Mouse (Mus musculus): ENCODE results near the gene Gpc6. TPM values are rescaled to one million over a fixed set of nuclear protein-coding genes. Genes with fewer than 3 reads are reported as not detected.

The Gpc6 gene
- polyA plus RNA-seq (2011; ENCODE audit: insufficient read length, low read depth, missing spikeins) = 47.7 and 61.9 TPM in 2 replicates

DNA sequence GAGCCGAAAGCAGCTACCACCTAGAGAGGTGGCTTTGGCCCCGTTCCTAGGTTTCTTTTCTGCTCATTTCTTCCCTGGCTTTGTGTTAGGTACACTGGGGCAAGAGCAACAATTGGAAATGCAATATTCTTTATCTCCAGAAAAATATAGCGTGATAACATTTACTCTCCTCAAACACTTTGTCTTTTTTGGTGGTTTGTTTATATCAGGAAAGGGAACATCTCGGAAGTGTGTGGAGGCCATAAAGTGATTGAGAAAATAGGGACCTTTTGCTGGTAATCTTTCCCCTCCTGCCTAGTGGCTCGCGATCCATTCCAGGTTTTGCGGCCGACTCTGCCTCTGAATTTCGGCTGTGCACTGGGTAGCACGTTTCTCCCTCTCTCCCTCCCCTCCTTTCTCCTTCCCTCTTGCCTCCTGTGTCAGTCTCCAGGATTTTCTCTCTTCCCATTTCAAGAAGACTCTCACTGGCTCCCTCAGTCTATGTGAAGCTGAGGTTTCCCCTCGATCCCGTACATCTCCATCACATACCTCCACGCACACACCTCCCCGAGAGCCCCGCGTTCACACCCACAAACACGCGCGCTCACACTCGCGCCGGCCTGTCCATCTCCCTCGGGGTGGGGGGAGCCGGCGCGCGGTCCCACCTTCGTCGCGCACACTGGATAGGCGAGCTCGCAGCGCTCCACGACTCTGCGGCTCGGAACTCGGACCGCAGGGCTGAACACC, at the start of gene Gpc6:
Gene Gpc6, plus strand, starts transcription at position 440 of the 726 bp plus-strand sequence.
- Histone ChIP-seq H3K4me3 (ENCODE audit: insufficient read depth, low read length) (peak within 1 kb of the TSS; percentile 53), H3K27ac (ENCODE audit: insufficient read depth, low read length) (peak within 1 kb of the TSS; percentile 86), H3K4me1 (ENCODE audit: control insufficient read depth, insufficient read depth, low read length) (peaks cover 6% of the 10 kb centered on the region)
- TF ChIP-seq POLR2A (IDR thresholded peaks at IDR 0.05; ENCODE audit: low read depth, low read length) (peak; percentile 58; the same call in 1 of the 2 replicates), CTCF (IDR thresholded peaks at IDR 0.05; ENCODE audit: borderline replicate concordance, insufficient read depth, low read length) (no peak)

GRCm38 (mm10) chr14:116882480-116883044, 42.6 kb upstream of the Gpc6 start:
- TF ChIP-seq POLR2A (IDR thresholded peaks at IDR 0.05; ENCODE audit: low read depth, low read length) (no peak), CTCF (IDR thresholded peaks at IDR 0.05; ENCODE audit: borderline replicate concordance, insufficient read depth, low read length) (no peak)
- Histone ChIP-seq H3K4me3 (ENCODE audit: insufficient read depth, low read length) (no peak overlapping the region), H3K27ac (ENCODE audit: insufficient read depth, low read length) (no peak overlapping the region), H3K4me1 (ENCODE audit: control insufficient read depth, insufficient read depth, low read length) (no peaks in the 10 kb centered on the region)

DNA sequence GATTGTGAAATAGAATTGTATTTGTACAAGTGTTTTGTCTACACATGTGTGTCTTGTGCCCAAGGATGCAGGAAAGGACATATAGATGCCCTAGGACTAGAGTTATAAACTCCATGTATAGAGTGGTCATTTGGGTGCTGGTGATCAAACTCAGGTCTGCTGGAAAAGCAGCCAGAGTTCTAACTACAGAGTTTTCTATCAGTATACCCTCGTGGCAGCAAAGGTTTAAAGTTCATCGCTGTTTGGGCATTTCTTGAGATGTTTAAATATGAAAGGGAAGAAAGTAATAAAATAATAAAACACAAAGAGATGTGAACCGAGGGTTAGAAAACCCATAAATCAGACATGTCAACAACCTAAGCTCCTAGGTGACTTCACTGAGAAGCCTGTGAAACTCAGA, 30.8 kb upstream of the Gpc6 start:
- H3K27ac ChIP-seq (ENCODE audit: insufficient read depth, low read length) = no peak overlapping the region
- H3K4me3 ChIP-seq (ENCODE audit: insufficient read depth, low read length) = no peak overlapping the region
- no peaks in the 10 kb centered on the region for H3K4me1 ChIP-seq (ENCODE audit: control insufficient read depth, insufficient read depth, low read length)
- TF ChIP-seq CTCF (IDR thresholded peaks at IDR 0.05; ENCODE audit: borderline replicate concordance, insufficient read depth, low read length) (no peak), POLR2A (IDR thresholded peaks at IDR 0.05; ENCODE audit: low read depth, low read length) (no peak)

DNA sequence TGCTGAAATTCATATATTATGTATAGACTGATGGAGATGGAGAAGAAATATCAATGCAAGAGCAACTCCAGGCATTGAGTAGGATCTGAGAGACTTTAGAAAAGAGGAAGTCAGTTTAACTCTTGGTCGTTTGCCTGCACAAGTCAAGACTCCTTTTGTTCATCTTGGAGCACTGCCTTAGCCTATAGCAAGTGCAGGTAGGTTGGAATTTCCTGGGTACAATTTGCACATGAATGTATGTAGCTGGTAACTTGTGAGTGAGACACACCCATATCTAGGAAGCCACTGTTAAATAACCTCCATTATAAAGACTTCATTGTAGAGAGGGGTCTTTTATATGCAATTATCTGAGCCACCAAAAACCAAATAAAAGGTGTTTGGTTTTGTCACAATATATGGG, 27.1 kb upstream of the Gpc6 start:
- TF ChIP-seq CTCF (IDR thresholded peaks at IDR 0.05; ENCODE audit: borderline replicate concordance, insufficient read depth, low read length) = no peak
- TF ChIP-seq POLR2A (IDR thresholded peaks at IDR 0.05; ENCODE audit: low read depth, low read length) = no peak
- H3K27ac ChIP-seq (ENCODE audit: insufficient read depth, low read length) = no peak overlapping the region
- no peaks in the 10 kb centered on the region for H3K4me1 ChIP-seq (ENCODE audit: control insufficient read depth, insufficient read depth, low read length)
- no peak overlapping the region for H3K4me3 ChIP-seq (ENCODE audit: insufficient read depth, low read length)

DNA sequence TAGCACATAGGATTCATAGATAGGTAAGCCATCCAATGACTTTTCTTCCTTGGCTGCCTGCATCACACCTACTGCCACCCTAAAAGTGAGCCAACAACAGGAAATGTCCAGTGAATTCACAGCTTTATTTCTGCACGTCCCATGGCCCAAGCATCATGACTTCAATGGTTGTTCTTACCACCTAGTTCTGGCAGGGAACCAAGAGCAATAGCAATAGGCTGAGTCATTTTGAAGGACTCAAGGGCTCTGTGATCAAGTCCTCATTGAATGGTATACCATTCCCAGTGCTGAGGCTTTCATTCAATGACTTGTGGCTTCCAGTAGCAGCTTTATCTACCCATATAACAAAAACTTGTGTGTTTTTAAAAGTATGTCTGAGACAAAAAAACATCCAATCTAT, 13.3 kb upstream of the Gpc6 start:
- Histone ChIP-seq H3K4me3 (ENCODE audit: insufficient read depth, low read length) (no peak overlapping the region), H3K27ac (ENCODE audit: insufficient read depth, low read length) (no peak overlapping the region), H3K4me1 (ENCODE audit: control insufficient read depth, insufficient read depth, low read length) (peaks cover 3% of the 10 kb centered on the region)
- no peak for TF ChIP-seq POLR2A (IDR thresholded peaks at IDR 0.05; ENCODE audit: low read depth, low read length)
- no peak for TF ChIP-seq CTCF (IDR thresholded peaks at IDR 0.05; ENCODE audit: borderline replicate concordance, insufficient read depth, low read length)

GRCm38 (mm10) chr14:116916874-116917273, 8.2 kb upstream of the Gpc6 start:
- H3K4me1 ChIP-seq (ENCODE audit: control insufficient read depth, insufficient read depth, low read length) = peaks cover 3% of the 10 kb centered on the region
- H3K27ac ChIP-seq (ENCODE audit: insufficient read depth, low read length) = peak overlapping the region; percentile 86
- H3K4me3 ChIP-seq (ENCODE audit: insufficient read depth, low read length) = no peak overlapping the region
- no peak for TF ChIP-seq CTCF (IDR thresholded peaks at IDR 0.05; ENCODE audit: borderline replicate concordance, insufficient read depth, low read length)
- TF ChIP-seq POLR2A (IDR thresholded peaks at IDR 0.05; ENCODE audit: low read depth, low read length) = no peak

GRCm38 (mm10) chr14:116924266-116924665, 849 bp upstream of the Gpc6 start:
- Histone ChIP-seq H3K4me1 (ENCODE audit: control insufficient read depth, insufficient read depth, low read length) (peaks cover 6% of the 10 kb centered on the region), H3K4me3 (ENCODE audit: insufficient read depth, low read length) (no peak overlapping the region), H3K27ac (ENCODE audit: insufficient read depth, low read length) (no peak overlapping the region)
- TF ChIP-seq CTCF (IDR thresholded peaks at IDR 0.05; ENCODE audit: borderline replicate concordance, insufficient read depth, low read length) = no peak
- TF ChIP-seq POLR2A (IDR thresholded peaks at IDR 0.05; ENCODE audit: low read depth, low read length) = no peak

DNA sequence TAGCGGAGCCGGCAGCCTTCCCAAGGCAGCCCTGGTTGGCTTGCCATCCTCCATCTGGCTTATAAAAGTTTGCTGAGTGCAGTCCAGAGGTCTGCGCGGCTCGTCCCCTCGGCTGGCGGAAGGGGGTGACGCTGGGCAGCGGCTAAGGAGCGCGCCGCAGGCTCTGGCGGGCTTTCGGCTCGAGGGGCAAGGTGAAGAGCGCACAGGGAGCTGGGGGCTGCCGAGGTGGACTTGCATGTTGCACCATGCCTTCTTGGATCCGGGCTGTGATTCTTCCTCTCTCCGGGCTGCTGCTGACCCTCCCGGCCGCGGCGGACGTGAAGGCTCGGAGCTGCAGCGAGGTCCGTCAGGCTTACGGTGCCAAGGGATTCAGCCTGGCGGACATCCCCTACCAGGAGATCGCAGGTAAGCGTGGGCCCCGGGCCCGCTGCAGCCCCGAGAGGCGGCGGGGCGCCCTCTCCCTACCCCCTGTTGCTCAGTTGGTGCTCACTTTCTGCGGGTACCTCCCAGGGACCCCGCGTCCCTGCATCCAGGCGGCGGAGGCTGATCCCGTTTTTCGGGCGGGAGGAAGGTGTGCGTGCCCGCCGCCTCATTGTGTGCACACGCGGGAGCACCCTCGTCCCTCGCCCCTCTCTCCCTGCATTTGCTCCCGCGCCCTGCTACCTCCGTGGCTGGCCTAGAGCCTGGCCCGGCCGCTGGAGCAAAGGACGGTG, 732 bp downstream of the Gpc6 start:
- peak overlapping the region; percentile 53 for H3K4me3 ChIP-seq (ENCODE audit: insufficient read depth, low read length)
- peak overlapping the region; percentile 86 for H3K27ac ChIP-seq (ENCODE audit: insufficient read depth, low read length)
- H3K4me1 ChIP-seq (ENCODE audit: control insufficient read depth, insufficient read depth, low read length) = peaks cover 6% of the 10 kb centered on the region
- TF ChIP-seq POLR2A (IDR thresholded peaks at IDR 0.05; ENCODE audit: low read depth, low read length) (peak; percentile 43), CTCF (IDR thresholded peaks at IDR 0.05; ENCODE audit: borderline replicate concordance, insufficient read depth, low read length) (no peak)

DNA sequence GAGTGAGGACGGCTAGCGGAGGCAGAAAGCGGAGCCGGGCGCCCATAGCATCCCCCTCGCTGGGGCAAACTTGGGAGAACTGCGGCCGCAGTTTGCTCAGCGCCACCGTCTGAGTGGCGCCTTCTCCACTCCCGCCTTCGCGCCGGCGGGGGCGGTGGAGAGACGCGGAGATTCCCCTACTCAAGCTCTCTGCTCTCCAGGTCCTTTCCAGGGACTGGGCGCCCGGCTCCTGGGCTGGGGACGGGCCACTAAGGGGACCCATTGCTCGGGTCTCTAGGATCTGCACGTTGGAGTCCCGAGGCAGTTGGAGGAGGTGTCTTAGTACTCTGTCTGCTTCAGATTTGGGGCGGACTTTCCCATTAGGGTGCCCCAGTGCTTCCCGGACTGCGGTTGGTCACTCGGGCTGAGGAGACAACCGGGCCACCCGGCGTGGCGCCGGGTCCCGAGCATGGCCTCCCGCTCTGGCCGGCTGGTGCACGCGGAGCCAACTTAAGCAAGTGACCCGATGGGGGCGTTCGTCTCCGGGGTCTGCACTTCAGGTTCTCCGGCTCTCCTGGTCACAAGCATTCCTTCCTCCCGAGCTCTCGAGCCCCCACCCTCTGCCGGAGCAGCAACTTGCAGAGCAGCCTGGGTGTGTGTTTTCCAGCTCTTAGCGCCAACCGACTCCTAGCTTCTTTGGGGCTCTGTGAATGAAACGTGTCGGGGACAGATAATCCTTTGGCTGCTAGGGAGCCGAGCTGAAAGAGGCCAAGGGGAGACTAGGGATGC, 1.5 kb downstream of the Gpc6 start:
- peaks cover 6% of the 10 kb centered on the region for H3K4me1 ChIP-seq (ENCODE audit: control insufficient read depth, insufficient read depth, low read length)
- H3K27ac ChIP-seq (ENCODE audit: insufficient read depth, low read length) = peak overlapping the region; percentile 86
- peak overlapping the region; percentile 53 for H3K4me3 ChIP-seq (ENCODE audit: insufficient read depth, low read length)
- TF ChIP-seq CTCF (IDR thresholded peaks at IDR 0.05; ENCODE audit: borderline replicate concordance, insufficient read depth, low read length) (no peak), POLR2A (IDR thresholded peaks at IDR 0.05; ENCODE audit: low read depth, low read length) (peak; percentile 60)
